21 mouse cellular contexts compared by ENCODE assay signal in genomic region chr10:63098191-63098590, GRCm38 (mm10). TPM values are rescaled to one million over a fixed set of nuclear protein-coding genes. Genes with fewer than 3 reads are reported as not detected.
"Had no signal": no experiment of that assay in that cellular context is flagged by ENCODE, and none has a peak within 500 bp of the region (broad histone marks: within the 10 kb centered on the region; RNA-seq: fewer than 3 reads in every experiment).

No protein-coding gene starts in this region.

- H3K4me2 ChIP-seq: neural tube, embryonic 12.5 days; neural tube, embryonic 13.5 days; neural tube, embryonic 15.5 days; stomach, embryonic 15.5 days had no signal

- DNase-seq: right cerebral cortex, adult 18-20 months; right cerebral cortex, postnatal 14 days; right cerebral cortex, postnatal 25 days; right cerebral cortex, postnatal 4 days; spleen, adult 18-20 months; thymus, adult 18-20 months; thymus, adult 2 months; thymus, postnatal 14 days; thymus, postnatal 25 days; thymus, postnatal 36 days; thymus, postnatal 4 days had no signal

- H3K9me3 ChIP-seq: neural tube, embryonic 12.5 days; neural tube, embryonic 13.5 days; neural tube, embryonic 15.5 days; stomach, embryonic 15.5 days had no signal

- H3K4me3 ChIP-seq: neural tube, embryonic 12.5 days; neural tube, embryonic 13.5 days; neural tube, embryonic 15.5 days; stomach, embryonic 15.5 days had no signal

- H3K36me3 ChIP-seq: neural tube, embryonic 12.5 days; neural tube, embryonic 13.5 days; neural tube, embryonic 15.5 days; stomach, embryonic 15.5 days had no signal

- H3K9ac ChIP-seq: neural tube, embryonic 12.5 days; neural tube, embryonic 13.5 days; neural tube, embryonic 15.5 days; stomach, embryonic 15.5 days had no signal

- H3K27ac ChIP-seq: neural tube, embryonic 12.5 days; neural tube, embryonic 13.5 days; neural tube, embryonic 15.5 days; stomach, embryonic 15.5 days; stomach, postnatal 0 days had no signal

RNA-seq across cellular contexts. Expression of gene Atoh7, which starts 1.3 kb away (rescaled TPM):
- polyA plus RNA-seq: small intestine, adult 2 months; spleen, adult 2 months; stomach, embryonic 14.5 days; stomach, embryonic 16.5 days; stomach, postnatal 0 days; testis, adult 2 months had no signal
